Mouse (Mus musculus) embryonic fibroblast, embryonic 13.5 days (primary cell): Measurements from ENCODE around the gene Pou6f1. TPM values are rescaled to one million over a fixed set of nuclear protein-coding genes. Genes with fewer than 3 reads are reported as not detected.
"Not testable (repeated sequence)": the region's sequence is repeated elsewhere in the genome, so short reads cannot be mapped to it uniquely, and the experiment has no call there.

ENCODE experiments used
- H3K27ac ChIP-seq: 2 replicates; pipeline ENCODE4 v1.5.1; 2012; ENCODE audit warnings: low read length, control low read depth, inconsistent platforms; ENCODE audit not compliant: insufficient read depth
- H3K4me1 ChIP-seq: 2 replicates; pipeline ENCODE4 v1.6.1; 2011; ENCODE audit warnings: low read length; ENCODE audit not compliant: control insufficient read depth, insufficient read depth
- H3K4me3 ChIP-seq: 2 replicates; pipeline ENCODE4 v1.5.1; 2011; ENCODE audit warnings: mild to moderate bottlenecking, control low read depth, low read length; ENCODE audit not compliant: insufficient read depth
- CTCF ChIP-seq: IDR thresholded peaks from 2 replicates; pipeline ENCODE4 v1.5.1; 2011; ENCODE audit warnings: mild to moderate bottlenecking, control low read depth, low read length, moderate library complexity, borderline replicate concordance; ENCODE audit not compliant: insufficient read depth
- POLR2A ChIP-seq: IDR thresholded peaks from 2 replicates; pipeline ENCODE4 v1.6.1; 2011; ENCODE audit warnings: low read depth, mild to moderate bottlenecking, control low read depth, low read length, moderate library complexity
- polyA plus RNA-seq: library from polyadenylated mRNA; stranded (reverse); fragments of >200 nt; gene quantifications from 2 replicates; pipeline ENCODE4 v1.2.4, GENCODE M21; 2011; ENCODE audit warnings: low read depth; ENCODE audit not compliant: missing spikeins, insufficient read length

Pou6f1 gene
- polyA plus RNA-seq, 1 experiment, result 16.9 TPM

- no peak overlapping the region for H3K4me3 ChIP-seq
- TF ChIP-seq POLR2A, result no peak
- TF ChIP-seq CTCF, result no peak
- no peak overlapping the region for H3K27ac ChIP-seq
- peaks cover 6% of the 10 kb centered on the region for H3K4me1 ChIP-seq
Measured at GRCm38 (mm10) chr15:100635239-100635638, 35.5 kb upstream of the Pou6f1 start.

- Histone ChIP-seq H3K27ac (no peak overlapping the region), H3K4me1 (peaks cover 6% of the 10 kb centered on the region), H3K4me3 (no peak overlapping the region)
- no peak for TF ChIP-seq CTCF
- TF ChIP-seq POLR2A, result no peak
Measured at GRCm38 (mm10) chr15:100633341-100633740, 33.6 kb upstream of the Pou6f1 start.

- no peak overlapping the region for H3K27ac ChIP-seq
- peaks cover 5% of the 10 kb centered on the region for H3K4me1 ChIP-seq
- H3K4me3 ChIP-seq, result no peak overlapping the region
- no peak for TF ChIP-seq POLR2A
- no peak for TF ChIP-seq CTCF
Measured at GRCm38 (mm10) chr15:100632323-100632722, 32.5 kb upstream of the Pou6f1 start.

- H3K27ac ChIP-seq, result no peak overlapping the region
- TF ChIP-seq CTCF, result no peak
- TF ChIP-seq POLR2A, result no peak
- H3K4me3 ChIP-seq, result no peak overlapping the region
- H3K4me1 ChIP-seq, result no peaks in the 10 kb centered on the region
Measured at GRCm38 (mm10) chr15:100631454-100632170, 31.8 kb upstream of the Pou6f1 start.

GRCm38 (mm10) chr15:100630126-100630525 is 30.3 kb upstream of the Pou6f1 start:
- H3K4me1 ChIP-seq, result no peaks in the 10 kb centered on the region
- TF ChIP-seq POLR2A (no peak), CTCF (no peak)
- no peak overlapping the region for H3K27ac ChIP-seq
- H3K4me3 ChIP-seq, result no peak overlapping the region

GRCm38 (mm10) chr15:100628797-100629196 is 29.0 kb upstream of the Pou6f1 start:
- Histone ChIP-seq H3K27ac (no peak overlapping the region), H3K4me1 (no peaks in the 10 kb centered on the region), H3K4me3 (no peak overlapping the region)
- TF ChIP-seq POLR2A, result no peak
- TF ChIP-seq CTCF, result no peak

- Histone ChIP-seq H3K27ac (no peak overlapping the region; the same call in 1 of the 2 replicates), H3K4me1 (no peaks in the 10 kb centered on the region), H3K4me3 (no peak overlapping the region)
- TF ChIP-seq POLR2A (no peak), CTCF (no peak)
Measured at GRCm38 (mm10) chr15:100627774-100628370, 28.1 kb upstream of the Pou6f1 start.

- H3K4me1 ChIP-seq, result no peaks in the 10 kb centered on the region
- no peak overlapping the region for H3K27ac ChIP-seq
Measured at GRCm38 (mm10) chr15:100627287-100627686, 27.5 kb upstream of the Pou6f1 start.

GRCm38 (mm10) chr15:100624435-100624834 is 24.7 kb upstream of the Pou6f1 start:
- H3K27ac ChIP-seq, result no peak overlapping the region
- TF ChIP-seq POLR2A, result no peak
- no peak for TF ChIP-seq CTCF
- no peaks in the 10 kb centered on the region for H3K4me1 ChIP-seq
- H3K4me3 ChIP-seq, result no peak overlapping the region

More at GRCm38 (mm10) chr15:100627287-100627686, 27.5 kb upstream of the Pou6f1 start:
- H3K4me3 ChIP-seq, result no peak overlapping the region
- TF ChIP-seq CTCF (no peak), POLR2A (no peak)

GRCm38 (mm10) chr15:100623754-100624153 is 24.0 kb upstream of the Pou6f1 start:
- no peak overlapping the region for H3K4me3 ChIP-seq
- no peak for TF ChIP-seq POLR2A
- no peak for TF ChIP-seq CTCF
- H3K4me1 ChIP-seq, result no peaks in the 10 kb centered on the region
- H3K27ac ChIP-seq, result no peak overlapping the region

- Histone ChIP-seq H3K4me1 (no peaks in the 10 kb centered on the region), H3K4me3 (no peak overlapping the region), H3K27ac (no peak overlapping the region)
- TF ChIP-seq CTCF, result no peak
- TF ChIP-seq POLR2A, result no peak
Measured at GRCm38 (mm10) chr15:100622164-100622563, 22.4 kb upstream of the Pou6f1 start.

GRCm38 (mm10) chr15:100621671-100622070 is 21.9 kb upstream of the Pou6f1 start:
- not testable (repeated sequence) for H3K4me3 ChIP-seq, H3K27ac ChIP-seq, H3K4me1 ChIP-seq
